Mouse (Mus musculus): ENCODE measurements at regions not wholly inside any gene's neighbourhood (a gene's known extent, or its start where the extent isn't known, plus 50 kb on each side); places are given as distances from the start of the nearest gene placed in this dataset.

DNA sequence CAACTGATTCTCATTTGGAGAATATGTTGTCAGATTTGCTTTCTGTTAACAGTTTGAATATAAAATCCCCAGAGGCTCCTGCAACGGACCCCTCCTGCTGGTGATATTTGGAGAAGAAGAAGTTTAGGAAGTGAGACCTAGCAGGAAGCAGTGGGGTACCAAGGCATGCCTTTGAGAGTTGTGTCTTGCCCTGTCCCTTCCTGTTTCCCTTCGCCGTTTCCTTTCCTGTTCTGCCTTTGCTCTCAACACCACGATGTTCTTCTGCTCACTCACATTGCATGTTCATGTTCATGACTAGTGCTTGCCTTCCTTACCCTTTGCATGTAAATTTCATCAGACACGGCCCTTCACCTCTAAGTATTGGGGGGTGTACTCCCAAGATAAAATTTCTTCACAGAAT, 254.0 kb downstream of the Tle4 start:
- TF ChIP-seq GATA1 (IDR thresholded peaks at IDR 0.05; ENCODE audit: borderline replicate concordance, low read length): no peak
- no peak for TF ChIP-seq CTCF (IDR thresholded peaks at IDR 0.05; ENCODE audit: low read depth, low read length)
- no peak for TF ChIP-seq GATA2 (IDR thresholded peaks at IDR 0.05; ENCODE audit: borderline replicate concordance, low read depth, low read length)
- TF ChIP-seq POLR2AphosphoS5 (IDR thresholded peaks at IDR 0.05; ENCODE audit: insufficient replicate concordance, low read depth, low read length): no peak
- no peak for TF ChIP-seq TAL1 (conservative IDR thresholded peaks at IDR 0.05; ENCODE audit: low read depth, low read length)
- Histone ChIP-seq H3K4me1 (ENCODE audit: insufficient read depth, low read depth, low read length) (no peaks in the 10 kb centered on the region), H3K27me3 (ENCODE audit: insufficient read depth, low read length) (peaks cover 5% of the 10 kb centered on the region; the same call in 1 of the 2 replicates), H3K4me3 (ENCODE audit: low read depth, low read length) (no peak overlapping the region), H3K36me3 (replicated peaks) (no peaks in the 10 kb centered on the region), H3K9me3 (replicated peaks) (no peaks in the 10 kb centered on the region)
- no peak for ATAC-seq (ENCODE audit: extremely low read depth, insufficient number of reproducible peaks, low FRiP score, poor library complexity, severe bottlenecking)
- DNase-seq (ENCODE audit: low spot score): no peak

GRCm38 (mm10) chr19:14344467-14344866, 253.4 kb downstream of the Tle4 start:
- no peak overlapping the region for H3K4me3 ChIP-seq (ENCODE audit: low read depth, low read length)
- H3K4me1 ChIP-seq (ENCODE audit: insufficient read depth, low read depth, low read length): no peaks in the 10 kb centered on the region
- no peaks in the 10 kb centered on the region for H3K9me3 ChIP-seq (replicated peaks)
- H3K36me3 ChIP-seq (replicated peaks): no peaks in the 10 kb centered on the region
- no peak for TF ChIP-seq GATA1 (IDR thresholded peaks at IDR 0.05; ENCODE audit: borderline replicate concordance, low read length)
- TF ChIP-seq CTCF (IDR thresholded peaks at IDR 0.05; ENCODE audit: low read depth, low read length): no peak
- no peak for TF ChIP-seq TAL1 (conservative IDR thresholded peaks at IDR 0.05; ENCODE audit: low read depth, low read length)
- no peak for TF ChIP-seq POLR2AphosphoS5 (IDR thresholded peaks at IDR 0.05; ENCODE audit: insufficient replicate concordance, low read depth, low read length)
- no peak for TF ChIP-seq GATA2 (IDR thresholded peaks at IDR 0.05; ENCODE audit: borderline replicate concordance, low read depth, low read length)
- ATAC-seq (ENCODE audit: extremely low read depth, insufficient number of reproducible peaks, low FRiP score, poor library complexity, severe bottlenecking): no peak
- DNase-seq (ENCODE audit: low spot score): no peak
- peaks cover 5% of the 10 kb centered on the region; the same call in 1 of the 2 replicates for H3K27me3 ChIP-seq (ENCODE audit: insufficient read depth, low read length)

GRCm38 (mm10) chr19:14347026-14347425, 250.8 kb downstream of the Tle4 start:
- no peaks in the 10 kb centered on the region for H3K36me3 ChIP-seq (replicated peaks)
- H3K4me1 ChIP-seq (ENCODE audit: insufficient read depth, low read depth, low read length): no peaks in the 10 kb centered on the region
- no peaks in the 10 kb centered on the region for H3K9me3 ChIP-seq (replicated peaks)
- DNase-seq (ENCODE audit: low spot score) (no peak), ATAC-seq (ENCODE audit: extremely low read depth, insufficient number of reproducible peaks, low FRiP score, poor library complexity, severe bottlenecking) (no peak)
- H3K4me3 ChIP-seq (ENCODE audit: low read depth, low read length): no peak overlapping the region
- TF ChIP-seq TAL1 (conservative IDR thresholded peaks at IDR 0.05; ENCODE audit: low read depth, low read length) (no peak), GATA2 (IDR thresholded peaks at IDR 0.05; ENCODE audit: borderline replicate concordance, low read depth, low read length) (no peak), CTCF (IDR thresholded peaks at IDR 0.05; ENCODE audit: low read depth, low read length) (no peak), POLR2AphosphoS5 (IDR thresholded peaks at IDR 0.05; ENCODE audit: insufficient replicate concordance, low read depth, low read length) (no peak), GATA1 (IDR thresholded peaks at IDR 0.05; ENCODE audit: borderline replicate concordance, low read length) (no peak)
- H3K27me3 ChIP-seq (ENCODE audit: insufficient read depth, low read length): peaks cover 5% of the 10 kb centered on the region; the same call in 1 of the 2 replicates

DNA sequence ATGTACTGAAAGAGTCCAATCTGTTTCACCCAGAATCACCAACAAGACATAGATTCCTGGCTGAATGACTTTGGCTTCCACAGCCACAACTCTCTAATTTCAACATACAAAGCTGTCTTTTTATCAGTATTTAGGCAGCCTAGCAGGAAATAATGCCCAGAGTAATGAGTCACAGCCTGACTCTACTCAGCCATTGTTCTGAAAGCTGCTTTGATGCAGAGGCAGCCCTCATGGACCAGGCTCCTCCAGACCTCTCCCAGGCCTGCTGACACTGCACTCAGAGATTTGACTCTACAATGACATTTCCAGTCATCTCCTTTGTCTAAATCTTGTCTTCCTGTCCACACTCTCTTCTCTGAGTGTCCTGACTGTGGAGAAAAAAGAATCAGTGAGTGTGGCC, 250.4 kb downstream of the Tle4 start:
- DNase-seq (ENCODE audit: low spot score): no peak
- TF ChIP-seq TAL1 (conservative IDR thresholded peaks at IDR 0.05; ENCODE audit: low read depth, low read length): no peak
- TF ChIP-seq CTCF (IDR thresholded peaks at IDR 0.05; ENCODE audit: low read depth, low read length): no peak
- H3K36me3 ChIP-seq (replicated peaks): no peaks in the 10 kb centered on the region
- peaks cover 5% of the 10 kb centered on the region; the same call in 1 of the 2 replicates for H3K27me3 ChIP-seq (ENCODE audit: insufficient read depth, low read length)
- no peaks in the 10 kb centered on the region for H3K4me1 ChIP-seq (ENCODE audit: insufficient read depth, low read depth, low read length)
- no peak overlapping the region for H3K4me3 ChIP-seq (ENCODE audit: low read depth, low read length)
- ATAC-seq (ENCODE audit: extremely low read depth, insufficient number of reproducible peaks, low FRiP score, poor library complexity, severe bottlenecking): no peak
- no peaks in the 10 kb centered on the region for H3K9me3 ChIP-seq (replicated peaks)

DNA sequence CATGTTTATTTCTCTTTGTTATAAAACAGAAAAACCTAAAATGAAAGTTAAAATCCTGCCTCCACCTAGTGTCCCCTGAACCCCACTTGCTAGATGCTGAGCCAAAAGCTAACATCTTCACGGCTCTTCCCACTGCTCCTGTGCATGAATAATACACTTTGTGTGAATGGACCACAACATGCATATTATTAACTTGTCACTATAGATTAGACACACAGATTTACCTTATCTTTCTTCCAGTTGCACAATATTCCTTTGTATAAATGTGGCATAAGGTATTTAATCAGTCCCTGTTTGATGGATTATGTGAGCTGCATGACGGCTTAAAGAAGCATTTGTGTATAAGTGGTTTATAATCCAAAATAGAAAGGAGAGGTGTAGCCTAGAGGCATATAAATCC, 248.1 kb downstream of the Tle4 start:
- ATAC-seq (ENCODE audit: extremely low read depth, insufficient number of reproducible peaks, low FRiP score, poor library complexity, severe bottlenecking): no peak

DNA sequence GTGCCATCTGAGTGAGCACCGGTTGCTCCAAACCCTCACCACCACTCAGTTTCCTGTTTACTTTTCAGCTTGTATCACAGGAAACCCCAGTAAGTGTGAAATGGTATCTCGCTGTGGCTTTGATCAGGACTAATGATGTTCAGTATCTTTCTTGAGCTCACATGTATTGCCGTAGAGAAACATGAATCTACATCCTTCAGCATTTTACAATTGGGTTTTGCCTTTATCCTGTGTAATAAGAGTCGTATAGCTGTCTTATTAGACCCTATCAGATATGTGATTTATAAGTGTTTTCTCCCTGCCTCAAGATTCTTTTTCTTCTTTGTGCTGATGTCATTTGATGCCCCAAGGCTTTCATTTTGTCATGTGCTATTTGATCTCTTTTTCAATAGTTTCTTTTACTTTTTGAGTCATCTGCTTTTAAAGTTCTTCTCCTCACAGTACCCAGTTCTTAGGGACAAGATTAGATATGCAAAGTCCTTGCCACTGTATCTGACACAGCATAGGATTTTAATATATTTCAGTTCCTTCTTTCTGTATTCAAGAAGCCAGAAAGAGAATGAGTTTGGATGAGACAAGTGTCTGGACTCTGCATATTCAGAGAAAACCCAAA, 246.0 kb downstream of the Tle4 start:
- Histone ChIP-seq H3K9me3 (replicated peaks) (no peaks in the 10 kb centered on the region), H3K4me3 (ENCODE audit: low read depth, low read length) (no peak overlapping the region), H3K36me3 (replicated peaks) (no peaks in the 10 kb centered on the region), H3K27me3 (ENCODE audit: insufficient read depth, low read length) (no peaks in the 10 kb centered on the region; the same call in 1 of the 2 replicates), H3K4me1 (ENCODE audit: insufficient read depth, low read depth, low read length) (no peaks in the 10 kb centered on the region)
- DNase-seq (ENCODE audit: low spot score): no peak
- no peak for TF ChIP-seq GATA2 (IDR thresholded peaks at IDR 0.05; ENCODE audit: borderline replicate concordance, low read depth, low read length)
- no peak for TF ChIP-seq TAL1 (conservative IDR thresholded peaks at IDR 0.05; ENCODE audit: low read depth, low read length)
- TF ChIP-seq CTCF (IDR thresholded peaks at IDR 0.05; ENCODE audit: low read depth, low read length): no peak
- no peak for TF ChIP-seq POLR2AphosphoS5 (IDR thresholded peaks at IDR 0.05; ENCODE audit: insufficient replicate concordance, low read depth, low read length)
- no peak for TF ChIP-seq GATA1 (IDR thresholded peaks at IDR 0.05; ENCODE audit: borderline replicate concordance, low read length)
- ATAC-seq (ENCODE audit: extremely low read depth, insufficient number of reproducible peaks, low FRiP score, poor library complexity, severe bottlenecking): no peak

More for the DNA sequence above, 248.1 kb downstream of the Tle4 start:
- H3K36me3 ChIP-seq (replicated peaks): no peaks in the 10 kb centered on the region
- no peak overlapping the region for H3K4me3 ChIP-seq (ENCODE audit: low read depth, low read length)
- H3K9me3 ChIP-seq (replicated peaks): no peaks in the 10 kb centered on the region
- TF ChIP-seq GATA1 (IDR thresholded peaks at IDR 0.05; ENCODE audit: borderline replicate concordance, low read length) (no peak), GATA2 (IDR thresholded peaks at IDR 0.05; ENCODE audit: borderline replicate concordance, low read depth, low read length) (no peak), CTCF (IDR thresholded peaks at IDR 0.05; ENCODE audit: low read depth, low read length) (no peak), POLR2AphosphoS5 (IDR thresholded peaks at IDR 0.05; ENCODE audit: insufficient replicate concordance, low read depth, low read length) (no peak), TAL1 (conservative IDR thresholded peaks at IDR 0.05; ENCODE audit: low read depth, low read length) (no peak)
- no peaks in the 10 kb centered on the region; the same call in 1 of the 2 replicates for H3K27me3 ChIP-seq (ENCODE audit: insufficient read depth, low read length)
- H3K4me1 ChIP-seq (ENCODE audit: insufficient read depth, low read depth, low read length): no peaks in the 10 kb centered on the region
- no peak for DNase-seq (ENCODE audit: low spot score)

Measured in G1E (cell line).